Mouse (Mus musculus): ENCODE measurements at regions not wholly inside any gene's neighbourhood (a gene's known extent, or its start where the extent isn't known, plus 50 kb on each side); places are given as distances from the start of the nearest gene placed in this dataset.

DNA sequence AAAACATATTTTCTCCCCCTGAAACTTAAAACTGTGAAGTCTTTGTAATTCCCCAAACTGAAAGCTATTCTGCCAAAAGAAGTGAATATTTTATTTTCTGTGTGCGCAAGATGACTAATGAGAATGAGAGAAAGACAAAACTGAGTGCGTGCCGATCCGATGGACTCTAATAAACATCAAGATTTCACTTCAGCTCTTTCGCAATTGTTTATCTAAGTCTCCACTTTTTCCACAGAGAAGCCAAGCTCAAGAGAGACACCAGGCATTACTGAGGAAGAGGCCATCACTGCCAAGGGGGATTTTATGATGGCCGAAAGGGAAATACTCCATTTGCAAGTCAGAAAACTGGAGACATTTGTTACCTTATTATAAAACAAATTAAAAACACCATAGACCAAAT lies 55.0 kb upstream of the Uqcrfs1 start:
- no peak for DNase-seq (ENCODE audit: low read depth, low spot score)

DNA sequence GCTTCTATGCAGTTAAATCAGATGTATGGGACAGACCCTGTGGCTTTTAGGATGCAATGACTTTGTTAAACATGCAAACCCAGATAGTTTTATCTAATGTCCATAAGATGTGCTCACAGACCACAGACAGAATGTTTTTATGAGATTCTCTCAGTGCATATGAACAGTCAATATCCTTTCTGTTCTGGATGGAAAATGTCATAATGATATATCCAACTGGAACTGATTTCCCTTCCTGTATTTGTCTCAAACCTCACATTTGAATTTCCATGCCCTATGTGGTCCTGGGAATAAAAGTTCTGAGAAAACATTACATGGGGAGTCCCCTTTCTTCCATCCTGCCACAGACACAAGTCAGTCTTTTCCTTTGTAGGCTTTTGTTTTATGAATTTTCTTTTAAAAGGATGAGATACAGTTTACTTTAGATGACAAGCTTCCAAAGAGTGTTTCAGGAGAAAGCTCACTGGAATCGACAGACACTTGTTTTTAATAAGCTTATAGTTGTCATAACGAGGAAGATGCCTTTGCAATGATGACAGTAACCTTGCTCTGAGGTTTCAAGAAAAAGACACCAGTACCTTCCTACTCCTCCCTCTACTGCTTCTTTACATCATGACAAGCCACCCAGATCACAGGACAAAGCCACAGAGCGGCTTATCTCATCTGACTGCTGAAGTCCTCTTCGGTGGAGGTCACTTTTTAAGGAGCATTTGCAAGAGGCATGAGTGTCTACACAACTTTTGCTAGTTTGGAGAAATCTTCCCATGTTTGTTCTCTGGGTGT lies 55.7 kb upstream of the Uqcrfs1 start:
- no peak for DNase-seq (ENCODE audit: low read depth, low spot score)

DNA sequence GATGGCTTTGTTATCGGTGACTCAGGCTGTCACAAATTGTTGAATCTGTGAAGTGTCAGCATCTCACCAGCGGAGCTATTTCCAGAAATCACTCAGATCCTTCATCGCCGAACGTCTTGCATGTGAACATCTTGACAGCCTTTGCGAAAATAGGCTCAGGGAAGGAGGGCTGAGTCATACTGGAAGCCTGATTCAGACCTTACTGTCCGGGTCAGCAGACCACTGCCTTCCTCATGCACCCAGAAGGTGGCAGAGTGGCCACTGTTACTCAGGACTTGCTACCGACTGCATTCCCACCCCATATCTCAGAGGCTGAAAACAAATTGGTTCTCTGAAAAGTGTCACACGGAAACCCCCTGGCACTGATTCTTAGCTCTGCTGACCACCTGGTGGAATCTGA lies 55.9 kb upstream of the Dusp22 start:
- peak; percentile 83 for DNase-seq (ENCODE audit: low read depth, low spot score)

DNA sequence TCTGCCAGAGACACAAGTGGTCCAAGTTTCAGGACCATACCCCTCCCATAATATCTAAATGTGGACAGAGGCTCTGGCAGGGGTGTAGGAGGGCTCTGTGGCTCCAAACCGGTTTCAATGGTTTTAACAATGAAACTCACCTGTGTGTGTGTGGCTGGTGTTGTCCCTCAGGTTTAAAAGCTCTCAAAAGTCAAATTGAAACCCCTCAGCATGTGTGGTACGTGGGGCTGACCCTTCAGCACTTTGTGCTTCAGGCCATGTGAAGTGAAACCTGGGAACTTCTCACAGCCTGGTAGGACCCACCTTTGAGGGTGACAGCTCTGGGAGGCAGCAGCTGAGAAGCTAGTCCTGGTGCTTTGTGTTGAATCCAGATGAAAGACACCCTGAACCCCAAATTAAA lies 52.5 kb upstream of the Dusp22 start:
- DNase-seq (ENCODE audit: low read depth, low spot score), result no peak

DNA sequence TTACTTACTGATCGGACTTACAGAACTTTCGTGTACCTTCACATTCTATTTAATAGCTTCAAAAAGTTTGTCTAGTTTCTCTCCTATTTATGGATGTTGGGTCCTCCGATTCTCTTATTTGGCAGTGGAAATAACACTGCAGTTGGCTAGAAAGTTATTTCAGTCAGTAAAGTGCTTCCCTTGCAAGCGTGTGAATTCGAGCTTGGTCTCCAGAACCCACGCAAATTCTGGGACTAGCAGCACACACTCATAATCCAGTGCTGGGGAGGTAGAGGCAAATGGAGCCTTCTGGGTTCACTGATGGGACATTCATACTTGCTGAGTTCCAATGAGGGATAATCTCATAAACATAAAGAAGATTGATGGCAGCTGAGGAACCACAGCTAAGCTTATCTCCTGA lies 51.9 kb upstream of the Dusp22 start:
- DNase-seq (ENCODE audit: low read depth, low spot score), result no peak

DNA sequence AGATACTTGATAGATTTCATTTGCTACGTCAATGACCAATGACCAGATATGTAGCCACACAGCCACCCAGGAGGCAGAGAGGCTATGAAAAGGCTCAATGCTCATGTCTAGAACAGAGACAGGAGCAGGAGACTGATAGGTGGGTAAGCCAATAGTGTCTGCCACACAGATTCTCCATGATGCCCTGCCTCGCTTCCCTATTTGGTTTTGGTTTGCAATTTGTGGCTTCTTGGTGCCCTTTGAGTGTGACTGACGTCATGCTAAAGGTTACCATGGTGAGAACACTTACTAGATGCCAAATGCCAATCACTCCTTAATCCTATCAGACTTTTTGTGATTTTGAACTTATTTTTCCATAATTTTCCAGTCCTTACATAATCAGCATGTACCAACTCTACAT lies 50.0 kb upstream of the Dusp22 start:
- no peak for DNase-seq (ENCODE audit: low read depth, low spot score)
